Mouse (Mus musculus) intestine, embryonic 14.5 days (tissue): ENCODE data around the gene Aar2. TPM values are rescaled to one million over a fixed set of nuclear protein-coding genes. Genes with fewer than 3 reads are reported as not detected.

Experiments used
- ATAC-seq: fragments of 200-750 bp; cut with Nextera tagmentation; replicated peaks from 2 replicates; pipeline ENCODE4 v1.8.0; 2017; ENCODE audit warnings: low read depth, moderate number of reproducible peaks, moderate TSS enrichment, moderate library complexity; ENCODE audit not compliant: low FRiP score, low TSS enrichment
- DNase-seq: peaks from one replicate; pipeline ENCODE4 v3.0.0-alpha.2; 2018; ENCODE audit warnings: low spot score
- H3K27ac ChIP-seq: fragments of 300-500 bp; sonication (generic); 2 replicates; pipeline ENCODE4 v1.5.1; 2014; ENCODE audit warnings: low read depth, mild to moderate bottlenecking, control low read depth
- H3K27me3 ChIP-seq: fragments of 300-500 bp; sonication (generic); replicated peaks from 2 replicates; pipeline ENCODE4 v1.6.1; 2014; ENCODE audit warnings: low read length, control low read depth; ENCODE audit not compliant: control insufficient read depth, insufficient read depth
- H3K36me3 ChIP-seq: fragments of 300-500 bp; sonication (generic); 2 replicates; pipeline ENCODE4 v1.6.1; 2014; ENCODE audit warnings: low read length, control low read depth; ENCODE audit not compliant: control insufficient read depth, insufficient read depth
- H3K4me1 ChIP-seq: fragments of 300-500 bp; sonication (generic); replicated peaks from 2 replicates; pipeline ENCODE4 v1.6.1; 2014; ENCODE audit warnings: low read length, control low read depth, mixed read lengths; ENCODE audit not compliant: control insufficient read depth, insufficient read depth
- H3K4me2 ChIP-seq: fragments of 300-500 bp; sonication (generic); 2 replicates; pipeline ENCODE4 v1.6.1; 2014; ENCODE audit warnings: low read length
- H3K4me3 ChIP-seq: fragments of 300-500 bp; sonication (generic); 2 replicates; pipeline ENCODE4 v1.5.1; 2014; ENCODE audit warnings: low read depth, low read length, control low read depth, mixed read lengths
- H3K9ac ChIP-seq: fragments of 300-500 bp; sonication (generic); 2 replicates; pipeline ENCODE4 v1.6.1; 2014; ENCODE audit warnings: mild to moderate bottlenecking, low read length
- H3K9me3 ChIP-seq: fragments of 300-500 bp; sonication (generic); 2 replicates; pipeline ENCODE4 v1.6.1; 2016; ENCODE audit warnings: low read length, control low read depth; ENCODE audit not compliant: control insufficient read depth
- WGBS: fragments of 180-500 bp; shearing (Covaris S2); extraction: QIAGEN DNeasy Blood & Tissue Kit; methylation state at CpG from one replicate; pipeline ENCODE4 v1.1.7; 2014; 5-methylcytosine and 5-hydroxymethylcytosine counted together
- polyA plus RNA-seq: library from polyadenylated mRNA; unstranded; fragments of >200 nt; fragmentation: Nextera tagmentation; extraction: Ambion mirVana; gene quantifications from 2 replicates; pipeline ENCODE4 v1.2.1, GENCODE M21; 2014

The Aar2 gene
- polyA plus RNA-seq, 1 experiment from 2014 or later, result 38.6 TPM

- H3K36me3 ChIP-seq, result 0 out of 2 replicates have a peak, but pooled peaks cover 12% of the 10 kb centered on the region
- H3K27me3 ChIP-seq, result no peaks in the 10 kb centered on the region
- no peak for DNase-seq
- no peak overlapping the region for H3K4me2 ChIP-seq
- H3K9ac ChIP-seq, result no peak overlapping the region
- no peaks in the 10 kb centered on the region; the same call in 1 of the 2 replicates for H3K4me1 ChIP-seq
- no peak overlapping the region for H3K27ac ChIP-seq
- ATAC-seq, result no peak
- H3K4me3 ChIP-seq, result no peak overlapping the region
- no peaks in the 10 kb centered on the region for H3K9me3 ChIP-seq
- 76% methylated on average over 8 of the region's 8 CpGs for WGBS
These were observed 5.0 kb upstream of the Aar2 start for GRCm38 (mm10) chr2:156542410-156542809.

GRCm38 (mm10) chr2:156543804-156544203 lies 3.6 kb upstream of the Aar2 start:
- Histone ChIP-seq H3K4me2 (no peak overlapping the region), H3K9me3 (no peaks in the 10 kb centered on the region), H3K4me3 (no peak overlapping the region), H3K27ac (no peak overlapping the region), H3K36me3 (0 out of 2 replicates have a peak, but pooled peaks cover 8% of the 10 kb centered on the region), H3K4me1 (peaks cover 4% of the 10 kb centered on the region), H3K27me3 (no peaks in the 10 kb centered on the region), H3K9ac (no peak overlapping the region)
- ATAC-seq, result no peak
- no peak for DNase-seq
- WGBS, result 69% methylated on average over 3 of the region's 3 CpGs

GRCm38 (mm10) chr2:156552421-156552820 lies 5.0 kb downstream of the Aar2 start:
- H3K36me3 ChIP-seq, result peaks cover 64% of the 10 kb centered on the region
- no peaks in the 10 kb centered on the region for H3K27me3 ChIP-seq
- H3K9ac ChIP-seq, result no peak overlapping the region
- peaks cover 4% of the 10 kb centered on the region; the same call in 1 of the 2 replicates for H3K4me1 ChIP-seq
- H3K4me3 ChIP-seq, result no peak overlapping the region
- no peaks in the 10 kb centered on the region for H3K9me3 ChIP-seq
- 89% methylated on average over 4 of the region's 4 CpGs for WGBS
- DNase-seq (no peak), ATAC-seq (no peak)
- no peak overlapping the region for H3K4me2 ChIP-seq
- no peak overlapping the region for H3K27ac ChIP-seq

- Histone ChIP-seq H3K27ac (no peak overlapping the region), H3K4me1 (no peaks in the 10 kb centered on the region)
- no peak for DNase-seq
These were observed 14.4 kb downstream of the Aar2 start for GRCm38 (mm10) chr2:156561808-156562207.

GRCm38 (mm10) chr2:156563557-156563956 lies 16.2 kb downstream of the Aar2 start:
- no peak for ATAC-seq
- Histone ChIP-seq H3K9ac (no peak overlapping the region), H3K4me1 (no peaks in the 10 kb centered on the region), H3K4me2 (no peak overlapping the region), H3K27me3 (no peaks in the 10 kb centered on the region), H3K27ac (no peak overlapping the region), H3K9me3 (no peaks in the 10 kb centered on the region), H3K4me3 (no peak overlapping the region), H3K36me3 (peaks cover 58% of the 10 kb centered on the region)
- no peak for DNase-seq
- whole genome bisulfite sequencing, result 86% methylated on average over 5 of the region's 5 CpGs

More at GRCm38 (mm10) chr2:156561808-156562207, 14.4 kb downstream of the Aar2 start:
- H3K9ac ChIP-seq, result no peak overlapping the region
- H3K9me3 ChIP-seq, result no peaks in the 10 kb centered on the region
- H3K4me2 ChIP-seq, result no peak overlapping the region
- H3K27me3 ChIP-seq, result no peaks in the 10 kb centered on the region
- H3K36me3 ChIP-seq, result peaks cover 58% of the 10 kb centered on the region
- H3K4me3 ChIP-seq, result no peak overlapping the region
- 55% methylated on average over 2 of the region's 2 CpGs for WGBS
- ATAC-seq, result no peak

GRCm38 (mm10) chr2:156566512-156566911 lies 19.1 kb downstream of the Aar2 start:
- DNase-seq (no peak), ATAC-seq (no peak)
- Histone ChIP-seq H3K4me3 (no peak overlapping the region), H3K36me3 (peaks cover 47% of the 10 kb centered on the region), H3K27ac (no peak overlapping the region), H3K4me2 (no peak overlapping the region), H3K4me1 (no peaks in the 10 kb centered on the region), H3K9ac (no peak overlapping the region), H3K27me3 (no peaks in the 10 kb centered on the region), H3K9me3 (no peaks in the 10 kb centered on the region)
- 82% methylated on average over 2 of the region's 2 CpGs for WGBS

- ATAC-seq, result no peak
- 82% methylated on average over 7 of the region's 7 CpGs for WGBS
These were observed 21.3 kb downstream of the Aar2 start for GRCm38 (mm10) chr2:156568647-156569046.

GRCm38 (mm10) chr2:156569261-156569660 lies 21.9 kb downstream of the Aar2 start:
- Histone ChIP-seq H3K9me3 (no peaks in the 10 kb centered on the region), H3K27me3 (no peaks in the 10 kb centered on the region), H3K4me3 (no peak overlapping the region), H3K4me1 (no peaks in the 10 kb centered on the region), H3K9ac (no peak overlapping the region), H3K4me2 (no peak overlapping the region), H3K36me3 (peaks cover 37% of the 10 kb centered on the region), H3K27ac (no peak overlapping the region)
- DNase-seq (no peak), ATAC-seq (no peak)
- 93% methylated on average over 3 of the region's 3 CpGs for WGBS

More at GRCm38 (mm10) chr2:156568647-156569046, 21.3 kb downstream of the Aar2 start:
- Histone ChIP-seq H3K9me3 (no peaks in the 10 kb centered on the region), H3K27me3 (no peaks in the 10 kb centered on the region), H3K36me3 (peaks cover 38% of the 10 kb centered on the region), H3K9ac (no peak overlapping the region), H3K27ac (no peak overlapping the region), H3K4me2 (no peak overlapping the region), H3K4me3 (no peak overlapping the region), H3K4me1 (no peaks in the 10 kb centered on the region)
- no peak for DNase-seq

GRCm38 (mm10) chr2:156571521-156571920 lies 24.1 kb downstream of the Aar2 start:
- WGBS, result 72% methylated on average over 6 of the region's 6 CpGs
- peaks cover 28% of the 10 kb centered on the region for H3K36me3 ChIP-seq
- no peaks in the 10 kb centered on the region for H3K27me3 ChIP-seq
- H3K27ac ChIP-seq, result no peak overlapping the region
- DNase-seq (no peak), ATAC-seq (no peak)
- H3K4me1 ChIP-seq, result no peaks in the 10 kb centered on the region
- H3K9me3 ChIP-seq, result no peaks in the 10 kb centered on the region
- H3K4me2 ChIP-seq, result no peak overlapping the region
- H3K9ac ChIP-seq, result no peak overlapping the region
- H3K4me3 ChIP-seq, result no peak overlapping the region
